Mouse (Mus musculus) kidney, adult 9 months (tissue): ENCODE data around the gene Khdc4.

Source experiments
- DNase-seq: peaks from one replicate; pipeline ENCODE4 v3.0.0; 2022

Khdc4 gene

GRCm38 (mm10) chr3:88738641-88739040 lies 53.0 kb downstream of the Khdc4 start:
- DNase-seq: peak; percentile 82

GRCm38 (mm10) chr3:88740147-88740546 lies 54.5 kb downstream of the Khdc4 start:
- DNase-seq: no peak

GRCm38 (mm10) chr3:88745534-88745933 lies 59.9 kb downstream of the Khdc4 start:
- no peak for DNase-seq

GRCm38 (mm10) chr3:88746139-88746870 lies 60.7 kb downstream of the Khdc4 start:
- DNase-seq: no peak

GRCm38 (mm10) chr3:88746871-88747231 lies 61.2 kb downstream of the Khdc4 start:
- peak; percentile 47 for DNase-seq

- peak; percentile 28 for DNase-seq
Measured at GRCm38 (mm10) chr3:88754283-88754682, 68.7 kb downstream of the Khdc4 start.

GRCm38 (mm10) chr3:88755541-88755940 lies 69.9 kb downstream of the Khdc4 start:
- DNase-seq: no peak

- no peak for DNase-seq
Measured at GRCm38 (mm10) chr3:88756276-88756675, 70.7 kb downstream of the Khdc4 start.

GRCm38 (mm10) chr3:88758045-88758500 lies 72.5 kb downstream of the Khdc4 start:
- DNase-seq: peak; percentile 44

- no peak for DNase-seq
Measured at GRCm38 (mm10) chr3:88761619-88762018, 76.0 kb downstream of the Khdc4 start.

- no peak for DNase-seq
Measured at GRCm38 (mm10) chr3:88762401-88762831, 76.8 kb downstream of the Khdc4 start.
